Comparison of ENCODE assay signal across 10 mouse cellular contexts in the genomic region with DNA sequence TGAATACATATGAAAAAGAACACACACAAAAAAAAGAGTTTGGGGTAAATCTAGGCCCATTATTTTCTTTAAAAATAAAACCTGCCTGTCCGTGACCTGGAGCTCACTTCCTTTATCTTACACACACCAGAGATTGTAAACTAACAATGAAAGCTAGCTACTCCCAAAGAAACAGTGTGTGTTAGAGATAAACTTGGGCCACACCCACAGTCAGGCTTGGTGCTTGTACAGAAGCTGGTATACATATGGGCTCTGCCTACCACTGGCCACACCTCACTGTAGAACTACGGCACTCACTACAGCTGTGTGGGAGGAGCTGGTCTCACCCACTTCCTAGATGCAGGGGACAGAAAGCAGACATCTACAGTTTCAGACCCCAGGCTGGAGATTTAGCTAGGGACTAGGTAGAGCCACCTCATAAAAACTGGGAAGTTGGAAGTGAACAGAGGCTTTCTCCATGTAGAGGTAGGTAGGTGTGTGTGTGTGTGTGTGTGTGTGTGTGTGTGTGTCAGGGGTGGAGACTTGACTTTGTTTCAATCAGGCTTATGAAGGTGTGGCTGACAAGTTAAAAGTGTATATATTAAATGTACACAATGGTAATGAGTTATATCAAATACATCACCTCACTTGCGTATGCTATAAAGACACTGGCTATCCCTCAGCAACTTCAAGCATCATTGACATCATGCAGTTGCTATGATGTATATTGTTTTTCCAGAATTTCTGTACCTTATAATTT. TPM values are rescaled to one million over a fixed set of nuclear protein-coding genes. Genes with fewer than 3 reads are reported as not detected.
DNase-seq lines count a peak whose midpoint lies in the region; ATAC-seq and TF ChIP-seq lines count a peak whose summit lies in the region.
"Had no signal": no experiment of that assay in that cellular context is flagged by ENCODE, and none has a peak within 500 bp of the region (broad histone marks: within the 10 kb centered on the region; RNA-seq: fewer than 3 reads in every experiment).

No protein-coding gene starts in this region.

- no peak overlapping the region for H3K4me2 ChIP-seq in forebrain, postnatal 0 days (ENCODE audit: low read depth)
- no peak overlapping the region for H3K4me2 ChIP-seq in forebrain, embryonic 12.5 days
- H3K4me2 ChIP-seq in midbrain, embryonic 16.5 days (ENCODE audit: low read length): no peak overlapping the region
- H3K4me2 ChIP-seq: neural tube, embryonic 13.5 days had no signal

- no peak overlapping the region for H3K27ac ChIP-seq in forebrain, postnatal 0 days (ENCODE audit: low read depth, low read length)
- H3K27ac ChIP-seq in forebrain, embryonic 12.5 days: no peak overlapping the region
- no peak overlapping the region for H3K27ac ChIP-seq in midbrain, embryonic 16.5 days (ENCODE audit: low read length)
- H3K27ac ChIP-seq: neural tube, embryonic 13.5 days had no signal

- peak; percentile 43; the same call in 1 of the 2 replicates for ATAC-seq in forebrain, postnatal 0 days
- no peak for ATAC-seq in forebrain, embryonic 12.5 days (ENCODE audit: low FRiP score)
- no peak for ATAC-seq in midbrain, embryonic 16.5 days

- H3K4me3 ChIP-seq in forebrain, postnatal 0 days (ENCODE audit: low read depth, low read length): no peak overlapping the region
- H3K4me3 ChIP-seq in forebrain, embryonic 12.5 days (replicated peaks): no peak overlapping the region
- no peak overlapping the region for H3K4me3 ChIP-seq in midbrain, embryonic 16.5 days (ENCODE audit: low read depth, low read length)
- H3K4me3 ChIP-seq: neural tube, embryonic 13.5 days had no signal

- no peaks in the 10 kb centered on the region for H3K27me3 ChIP-seq in forebrain, postnatal 0 days (ENCODE audit: insufficient read depth, low read length)
- no peaks in the 10 kb centered on the region for H3K27me3 ChIP-seq in forebrain, embryonic 12.5 days
- H3K27me3 ChIP-seq in midbrain, embryonic 16.5 days (ENCODE audit: control insufficient read depth, insufficient read depth, low read depth, low read length): no peaks in the 10 kb centered on the region
- H3K27me3 ChIP-seq: neural tube, embryonic 13.5 days had no signal

- no peaks in the 10 kb centered on the region for H3K9me3 ChIP-seq in forebrain, postnatal 0 days (ENCODE audit: low read length)
- H3K9me3 ChIP-seq in forebrain, embryonic 12.5 days: no peaks in the 10 kb centered on the region
- H3K9me3 ChIP-seq in midbrain, embryonic 16.5 days (replicated peaks; ENCODE audit: control insufficient read depth, low read length, poor library complexity, severe bottlenecking): no peaks in the 10 kb centered on the region
- H3K9me3 ChIP-seq: neural tube, embryonic 13.5 days had no signal

- no peak overlapping the region for H3K9ac ChIP-seq in forebrain, postnatal 0 days
- no peak overlapping the region for H3K9ac ChIP-seq in forebrain, embryonic 12.5 days
- no peak overlapping the region for H3K9ac ChIP-seq in midbrain, embryonic 16.5 days (ENCODE audit: low read depth, low read length)
- H3K9ac ChIP-seq: neural tube, embryonic 13.5 days had no signal

- no peaks in the 10 kb centered on the region for H3K36me3 ChIP-seq in forebrain, postnatal 0 days (ENCODE audit: insufficient read depth)
- no peaks in the 10 kb centered on the region for H3K36me3 ChIP-seq in forebrain, embryonic 12.5 days (replicated peaks)
- no peaks in the 10 kb centered on the region for H3K36me3 ChIP-seq in midbrain, embryonic 16.5 days (ENCODE audit: control insufficient read depth, insufficient read depth, low read length)
- H3K36me3 ChIP-seq: neural tube, embryonic 13.5 days had no signal

- no peaks in the 10 kb centered on the region for H3K4me1 ChIP-seq in forebrain, postnatal 0 days (ENCODE audit: insufficient read depth)
- 0 out of 2 replicates have a peak, but pooled peaks cover 2% of the 10 kb centered on the region for H3K4me1 ChIP-seq in forebrain, embryonic 12.5 days
- H3K4me1 ChIP-seq in midbrain, embryonic 16.5 days (ENCODE audit: control insufficient read depth, insufficient read depth, low read length): no peaks in the 10 kb centered on the region

- no peak for TF ChIP-seq CTCF in forebrain, postnatal 0 days (IDR thresholded peaks at IDR 0.05; ENCODE audit: low read depth)

- DNase-seq in forebrain, postnatal 0 days: no peak
- DNase-seq in CD4-positive helper T cell, adult 2 months (ENCODE audit: low read depth, low spot score): peak; percentile 40
- DNase-seq in induced T-regulatory cell, adult 2 months (ENCODE audit: low read depth): peak; percentile 73
- DNase-seq in spleen, postnatal 10 days (ENCODE audit: low spot score in 2 of 2): peak; percentile 31 to 74
- DNase-seq in retina, embryonic 14.5 days (ENCODE audit: low spot score): no peak
- DNase-seq in kidney, adult 11 months: no peak
- DNase-seq: cerebellum, postnatal 36 days had no signal

- WGBS in forebrain, postnatal 0 days: 79% methylated on average over 3 of the region's 3 CpGs
- 85% methylated on average over 3 of the region's 3 CpGs for WGBS in forebrain, embryonic 12.5 days
- WGBS in midbrain, embryonic 16.5 days: 84% methylated on average over 3 of the region's 3 CpGs

RNA-seq across cellular contexts. Expression of a gene that starts 41.2 kb away (rescaled TPM):
- total RNA-seq in forebrain, postnatal 0 days (2014; rRNA removed): 30.3 and 39.8 TPM in 2 replicates
- polyA plus RNA-seq in forebrain, postnatal 0 days (2015; fragmentation: Nextera tagmentation; extraction: Ambion mirVana): 15.1 and 18.4 TPM in 2 replicates
- 22.3 and 22.6 TPM in 2 replicates for polyA plus RNA-seq in forebrain, embryonic 12.5 days (2016; fragmentation: Nextera tagmentation; extraction: Ambion mirVana)
- 35.7 and 37.9 TPM in 2 replicates for polyA plus RNA-seq in midbrain, embryonic 16.5 days (2015; fragmentation: Nextera tagmentation; extraction: Ambion mirVana)

Comparison
In these comparisons a context has a peak if more than half of its experiments do, and no peak if none do; other contexts are left out.
1. DNase-seq: peak in CD4-positive helper T cell, adult 2 months (single experiment), induced T-regulatory cell, adult 2 months (single experiment) and spleen, postnatal 10 days (2 of 2); none in forebrain, postnatal 0 days (single experiment), retina, embryonic 14.5 days (single experiment) and kidney, adult 11 months (single experiment).